Mouse (Mus musculus) Patski (cell line): Measurements from ENCODE around the gene Prx. TPM values are rescaled to one million over a fixed set of nuclear protein-coding genes. Genes with fewer than 3 reads are reported as not detected.
"Not testable (repeated sequence)": the region's sequence is repeated elsewhere in the genome, so short reads cannot be mapped to it uniquely, and the experiment has no call there.

Experiments
- ATAC-seq: fragments of 100-300 bp; one replicate; pipeline ENCODE4 v1.8.0; 2021
- CTCF ChIA-PET: fragments of 350-600 bp; sonication (Branson Sonifier 250); formaldehyde crosslinking; loops from one replicate; lab custom pipeline; 2022; ENCODE audit warnings: inconsistent platforms; lab: Charles Lee
- POLR2A ChIA-PET: fragments of 350-600 bp; sonication (Branson Sonifier 250); formaldehyde crosslinking; loops from one replicate; lab custom pipeline; 2022; ENCODE audit warnings: antibody characterized with exemption, inconsistent platforms; lab: Charles Lee
- DNase-seq: peaks from one replicate; pipeline ENCODE4 v3.0.0-alpha.2; 2011; ENCODE audit warnings: low read depth, low spot score
- H3K27me3 ChIP-seq: fragments of 371-371 bp; one replicate; pipeline ENCODE4 v1.5.1; 2021
- CTCF ChIP-seq: fragments of 100-300 bp; IDR thresholded peaks from one replicate; pipeline ENCODE4 v1.5.1; 2021
- in situ Hi-C: fragments of 300-500 bp; cut with MboI; formaldehyde crosslinking; loops from 3 replicates; pipeline ENCODE4 v1.11.1; 2018; ENCODE audit warnings: low pct_unique_long_range_greater_than_20kb, mixed read lengths
- polyA plus RNA-seq: library from polyadenylated mRNA; unstranded; gene quantifications from one replicate; pipeline ENCODE4 v1.2.3, GENCODE M21; 2021

The Prx gene
- polyA plus RNA-seq, 1 experiment from 2014 or later: 4.4 TPM

DNA sequence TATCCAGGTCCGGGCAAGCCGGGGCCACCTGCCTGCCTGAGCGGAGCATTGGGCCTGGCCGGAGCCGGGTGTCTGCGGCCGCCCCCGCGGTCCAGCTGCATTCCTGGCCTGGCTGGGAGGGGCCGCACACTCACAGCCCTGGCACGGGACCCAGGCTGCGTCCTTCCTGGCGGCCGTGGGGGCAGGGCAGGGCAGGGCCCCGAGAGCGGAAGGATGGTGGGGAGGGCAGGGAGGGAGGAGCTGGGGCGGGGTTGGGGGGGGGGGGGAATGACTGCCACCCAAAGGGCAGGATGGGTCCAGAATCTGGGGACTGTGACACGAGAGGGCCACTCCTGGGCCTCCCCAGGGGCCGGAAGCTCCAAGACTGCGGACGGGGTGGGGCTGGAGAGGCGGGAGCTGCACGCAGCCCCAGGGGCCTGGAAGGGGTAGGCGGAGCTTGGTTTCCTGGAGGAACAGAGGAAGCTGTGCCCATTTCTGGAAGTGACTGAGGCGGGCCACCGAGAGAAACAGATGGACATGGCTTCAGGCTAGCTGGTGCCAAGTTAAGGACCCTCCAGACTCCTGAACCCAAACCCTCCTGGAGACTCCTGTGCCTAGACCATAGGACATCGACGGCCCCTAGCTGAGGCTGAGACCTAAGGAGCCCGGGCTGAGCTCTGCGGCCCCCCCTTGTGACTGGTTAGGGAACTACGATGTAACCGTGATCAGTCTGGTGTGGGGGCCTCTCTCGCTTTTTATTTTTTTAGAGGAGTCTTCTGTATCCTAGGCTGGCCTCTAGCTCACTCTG lies 8.4 kb upstream of the Prx start:
- DNase-seq: peak; percentile 64
- no peaks in the 10 kb centered on the region for H3K27me3 ChIP-seq
- no peak for TF ChIP-seq CTCF
- ATAC-seq: peak; percentile 75
- ChIA-PET CTCF (interaction anchor here (0.6 to 2.7 kb wide), 13 partner anchors 10 to 54 kb away, joined by 3 to 21 read pairs (median 6); partner anchors contain the start of genes Prx and Sertad3), POLR2A (interaction anchor here (1.7 to 3.2 kb wide), 3 partner anchors 10 to 17 kb away, joined by 4 to 20 read pairs (median 5); no protein-coding TSS in a partner anchor)
- in situ Hi-C loops: loop anchor here (25.0 kb wide), 1 partner anchor 303 kb away; the partner anchor contains the start of genes BC024978, Gm21983, Mia and Rab4b

DNA sequence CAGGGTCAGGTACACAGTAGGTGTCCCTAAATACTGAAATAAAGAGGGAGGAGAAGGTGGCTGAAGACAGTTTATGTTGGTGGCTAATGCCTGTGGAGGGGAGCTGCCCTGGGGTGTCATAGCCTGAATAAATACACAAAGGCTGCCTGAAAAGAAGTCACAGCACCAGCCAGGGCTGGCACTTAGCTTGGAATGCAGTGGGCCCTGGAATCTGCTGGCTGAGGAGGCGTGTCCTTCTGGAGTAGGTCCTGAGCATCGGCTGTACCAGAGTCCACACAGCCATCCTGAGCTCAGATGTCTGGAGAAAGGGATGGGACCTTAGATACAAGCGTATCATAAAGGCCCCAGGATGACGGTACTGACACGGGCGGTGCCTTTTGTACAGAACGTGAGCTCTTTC lies 7.3 kb upstream of the Prx start:
- ChIA-PET POLR2A (interaction anchor here (0.7 to 3.2 kb wide), 5 partner anchors 8 to 144 kb away, joined by 3 to 20 read pairs (median 4); no protein-coding TSS in a partner anchor), CTCF (interaction anchor here (1.7 to 2.7 kb wide), 7 partner anchors 8 to 55 kb away, joined by 4 to 21 read pairs (median 9); partner anchors contain the start of gene Prx)
- no peak for TF ChIP-seq CTCF
- DNase-seq (no peak), ATAC-seq (no peak)
- in situ Hi-C loops: loop anchor here (25.0 kb wide), 1 partner anchor 305 kb away; the partner anchor contains the start of genes BC024978, Gm21983, Mia and Rab4b
- H3K27me3 ChIP-seq: no peaks in the 10 kb centered on the region

DNA sequence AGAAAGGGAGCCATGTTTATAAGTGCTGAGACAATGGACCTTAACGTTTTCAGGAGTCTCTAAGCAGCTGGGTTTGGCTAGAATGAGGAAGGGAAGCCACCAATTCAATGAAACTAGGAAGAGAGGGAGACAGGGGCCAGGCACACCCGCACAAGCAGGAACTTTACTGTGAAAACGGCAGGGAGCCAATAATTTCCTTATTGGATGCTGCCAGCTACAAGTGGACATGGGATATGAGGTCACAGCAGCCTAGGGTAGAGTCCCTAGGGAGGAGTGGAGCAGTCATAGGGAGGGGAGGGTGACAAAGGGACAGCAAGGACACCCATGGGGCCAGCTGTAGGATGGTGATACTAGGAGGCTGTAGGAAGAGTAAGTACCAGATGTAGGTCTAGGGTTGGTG lies 6.1 kb upstream of the Prx start:
- no peaks in the 10 kb centered on the region for H3K27me3 ChIP-seq
- ChIA-PET CTCF (interaction anchor here (1.4 kb wide), 1 partner anchor 10 kb away, joined by 5 read pairs; no protein-coding TSS in a partner anchor), POLR2A (no interaction called here)
- in situ Hi-C loops: loop anchor here (25.0 kb wide), 1 partner anchor 306 kb away; the partner anchor contains the start of genes BC024978, Gm21983, Mia and Rab4b
- TF ChIP-seq CTCF: no peak
- no peak for ATAC-seq
- no peak for DNase-seq

DNA sequence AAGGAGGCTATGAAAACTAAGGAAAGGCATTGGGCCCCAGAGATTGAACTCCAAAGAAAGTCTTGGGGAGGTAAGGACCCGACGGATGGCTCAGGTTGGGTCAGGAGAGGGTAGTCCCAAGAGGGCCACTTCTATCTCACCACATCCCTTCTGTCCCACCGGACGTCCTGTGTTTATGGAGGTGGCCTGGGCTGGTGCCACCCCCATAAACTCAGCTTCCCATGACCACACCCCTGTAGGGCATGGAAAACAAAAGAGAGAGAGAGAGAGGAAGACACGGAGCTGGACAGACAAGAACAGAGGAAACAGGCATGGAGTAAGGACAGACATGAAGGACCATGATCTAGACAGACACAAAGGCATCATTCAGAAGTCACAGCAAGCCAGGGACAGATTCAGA lies 5.7 kb upstream of the Prx start:
- CTCF ChIA-PET: interaction anchor here (1.4 kb wide), 1 partner anchor 9 kb away, joined by 5 read pairs; no protein-coding TSS in a partner anchor
- DNase-seq (no peak), ATAC-seq (no peak)
- in situ Hi-C loops: loop anchor here (25.0 kb wide), 1 partner anchor 306 kb away; the partner anchor contains the start of genes BC024978, Gm21983, Mia and Rab4b
- no peaks in the 10 kb centered on the region for H3K27me3 ChIP-seq
- POLR2A ChIA-PET: no interaction called here
- TF ChIP-seq CTCF: no peak

DNA sequence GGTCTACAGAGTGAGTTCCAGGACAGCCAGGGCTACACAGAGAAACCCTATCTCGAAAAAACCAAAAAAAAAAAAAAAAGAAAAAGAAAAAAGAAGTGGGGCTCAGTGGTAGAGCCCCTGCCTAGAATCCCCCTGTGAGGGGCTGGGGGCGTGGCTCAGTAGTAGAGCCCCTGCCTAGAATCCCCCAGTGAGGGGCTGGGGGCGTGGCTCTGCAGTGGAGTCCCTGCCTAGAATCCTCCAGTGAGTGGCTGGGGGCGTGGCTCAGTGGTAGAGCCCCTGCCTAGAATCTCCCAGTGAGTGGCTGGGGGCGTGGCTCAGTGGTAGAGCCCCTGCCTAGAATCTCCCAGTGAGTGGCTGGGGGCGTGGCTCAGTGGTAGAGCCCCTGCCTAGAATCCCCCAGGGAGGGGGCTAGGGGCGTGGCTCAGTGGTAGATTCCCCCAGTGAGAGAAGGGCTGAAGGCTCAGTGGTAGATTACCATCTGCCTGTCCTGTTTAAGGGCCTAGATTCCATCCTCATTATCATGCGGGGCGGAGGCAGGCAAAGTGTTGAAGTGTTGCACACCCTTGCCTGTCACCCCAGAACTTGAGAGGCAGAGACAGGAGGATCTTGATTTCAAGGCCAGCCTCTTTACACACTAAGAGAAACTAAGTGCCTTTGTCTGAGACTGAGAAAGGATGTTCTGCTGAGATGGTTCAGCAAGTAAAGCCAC lies 4.3 kb upstream of the Prx start:
- POLR2A ChIA-PET: interaction anchor here (1.2 kb wide), 1 partner anchor 11 kb away, joined by 3 read pairs; no protein-coding TSS in a partner anchor
- DNase-seq, H3K27me3 ChIP-seq, CTCF ChIA-PET, ATAC-seq: not testable (repeated sequence)
- in situ Hi-C loops: loop anchor here (25.0 kb wide), 1 partner anchor 308 kb away; the partner anchor contains the start of genes BC024978, Gm21983, Mia and Rab4b

DNA sequence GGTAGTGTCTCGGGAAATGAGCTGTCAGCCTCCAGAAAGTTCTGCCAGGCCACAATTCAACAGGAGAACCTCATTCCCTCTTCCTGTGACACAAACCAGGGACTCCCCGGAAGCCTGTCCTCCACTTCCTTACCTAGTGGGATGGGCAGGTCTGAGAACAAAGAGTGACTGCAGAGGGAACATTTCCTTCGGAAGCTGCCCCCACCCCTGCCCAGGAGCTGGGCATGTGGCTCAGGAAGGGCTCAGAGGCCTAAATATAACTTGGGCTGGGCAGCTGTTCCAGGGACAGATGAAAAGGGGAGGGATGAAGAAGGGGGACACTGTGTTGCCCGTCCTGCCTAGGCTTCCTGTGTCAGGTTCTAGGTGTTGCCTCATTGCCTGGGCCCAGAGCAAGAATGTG lies 2.5 kb downstream of the Prx start:
- CTCF ChIA-PET: interaction anchor here (2.2 to 3.3 kb wide), 2 partner anchors 8 to 10 kb away, joined by 5 to 20 read pairs; no protein-coding TSS in a partner anchor
- POLR2A ChIA-PET: no interaction called here
- in situ Hi-C loops: no loop called here
- TF ChIP-seq CTCF: no peak
- ATAC-seq: no peak
- no peaks in the 10 kb centered on the region for H3K27me3 ChIP-seq
- DNase-seq: no peak

DNA sequence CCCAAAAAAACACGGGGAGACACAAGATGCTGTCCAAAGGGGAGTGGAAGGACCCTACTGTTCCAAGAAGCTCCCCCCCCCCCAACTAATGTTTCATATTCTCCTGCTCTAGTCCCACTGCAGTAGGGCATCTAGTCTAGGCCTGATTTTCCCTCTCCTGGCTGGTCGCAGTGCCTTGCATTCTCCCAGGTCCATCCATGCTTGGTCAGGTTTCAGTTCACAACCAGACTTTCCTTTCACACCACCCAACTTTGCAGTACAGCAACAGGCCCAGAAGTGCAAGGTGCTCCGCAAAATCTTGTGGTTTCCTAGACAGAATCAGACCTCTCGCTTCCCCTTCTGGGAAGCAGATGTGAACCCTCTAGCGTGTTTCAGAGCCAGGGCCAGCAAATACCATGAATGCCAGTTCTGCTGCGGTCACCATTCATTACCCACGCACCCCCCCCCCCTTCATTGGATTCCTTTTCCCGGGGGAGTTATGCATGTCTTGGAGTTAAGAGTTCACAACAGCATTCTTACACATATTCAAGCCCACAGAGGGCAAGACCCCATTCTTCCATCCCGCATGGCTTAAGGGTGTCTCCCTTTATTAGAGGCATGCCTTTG lies 7.7 kb downstream of the Prx start:
- ChIA-PET POLR2A (interaction anchor here (1.4 to 3.6 kb wide), 3 partner anchors 16 to 20 kb away, joined by 3 to 20 read pairs (median 6); partner anchors contain the start of gene Sertad1), CTCF (interaction anchor here (0.7 to 2.8 kb wide), 4 partner anchors 12 to 20 kb away, joined by 3 to 16 read pairs (median 10); no protein-coding TSS in a partner anchor)
- in situ Hi-C loops: loop anchor here (5.0 kb wide), 1 partner anchor 60 kb away; the partner anchor contains the start of genes Blvrb and Sptbn4
- H3K27me3 ChIP-seq: no peaks in the 10 kb centered on the region
- peak; percentile 23 for ATAC-seq
- no peak for TF ChIP-seq CTCF
- no peak for DNase-seq

DNA sequence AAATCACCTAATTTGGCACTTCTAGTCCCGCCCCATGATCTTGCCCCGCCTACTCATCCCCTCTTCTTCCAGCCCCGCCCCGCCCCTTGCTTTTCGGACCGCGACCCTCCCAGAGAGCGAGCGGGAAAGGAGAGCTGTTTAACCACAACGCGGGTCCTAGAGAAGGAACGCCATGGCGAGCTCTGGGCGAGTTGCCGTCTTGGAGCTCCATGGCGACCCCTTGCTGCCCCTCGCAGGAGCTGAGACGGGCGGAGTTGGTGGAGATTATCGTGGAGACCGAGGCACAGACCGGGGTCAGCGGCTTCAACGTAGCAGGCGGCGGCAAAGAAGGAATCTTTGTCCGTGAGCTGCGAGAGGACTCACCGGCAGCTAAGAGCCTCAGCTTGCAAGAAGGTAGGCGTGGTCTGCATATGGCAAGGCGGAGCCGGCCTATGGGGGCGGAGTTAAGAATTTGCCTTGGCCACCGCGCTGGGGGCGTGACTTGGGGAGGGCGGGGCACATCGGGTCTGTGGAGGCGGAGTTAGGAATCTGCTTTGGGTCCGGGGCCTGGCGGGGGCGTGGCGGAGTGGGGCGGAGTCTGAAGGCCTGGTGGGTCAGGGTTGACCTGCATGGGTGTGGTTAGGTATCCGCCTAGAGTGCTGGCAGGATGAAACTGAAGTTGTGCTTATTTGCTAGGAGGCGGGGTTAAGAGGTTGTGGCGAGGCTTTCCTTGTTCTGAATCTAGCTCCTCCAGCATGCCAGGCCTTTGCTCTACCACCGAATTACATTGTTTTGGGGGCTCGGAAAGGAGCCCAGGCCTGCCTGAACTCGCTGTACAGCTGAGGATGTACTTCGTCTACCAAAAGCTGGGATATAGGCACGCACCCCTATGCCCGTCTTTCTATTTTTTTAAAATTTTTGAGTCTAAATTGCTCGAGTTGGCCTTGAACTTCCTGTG lies 8.9 kb downstream of the Prx start:
- no peaks in the 10 kb centered on the region for H3K27me3 ChIP-seq
- in situ Hi-C loops: loop anchor here (5.0 kb wide), 1 partner anchor 61 kb away; the partner anchor contains the start of genes Blvrb and Sptbn4
- DNase-seq (peak; percentile 84), ATAC-seq (peak; percentile 85)
- ChIA-PET CTCF (interaction anchor here (1.0 to 2.8 kb wide), 8 partner anchors 11 to 87 kb away, joined by 3 to 16 read pairs (median 5); partner anchors contain the start of genes 2310022A10Rik and Pld3), POLR2A (interaction anchor here (0.6 to 3.6 kb wide), 7 partner anchors 8 to 34 kb away, joined by 3 to 20 read pairs (median 3); partner anchors contain the start of gene Sertad1)
- TF ChIP-seq CTCF: no peak
